In genomic region chr1:156003201-156003935, GRCm38 (mm10) we compare ENCODE assay signal across 12 mouse cellular contexts. TPM values are rescaled to one million over a fixed set of nuclear protein-coding genes. Genes with fewer than 3 reads are reported as not detected.
DNase-seq lines count a peak whose midpoint lies in the region; ATAC-seq lines count a peak whose summit lies in the region.
"Had no signal": no experiment of that assay in that cellular context is flagged by ENCODE, and none has a peak within 500 bp of the region (broad histone marks: within the 10 kb centered on the region; RNA-seq: fewer than 3 reads in every experiment).

No protein-coding gene starts in this region.

- peaks cover 19% of the 10 kb centered on the region for H3K36me3 ChIP-seq in heart, embryonic 16.5 days (ENCODE audit: control insufficient read depth, insufficient read depth)
- H3K36me3 ChIP-seq in lung, embryonic 16.5 days (ENCODE audit: control insufficient read depth, insufficient read depth, low read length) = peaks cover 21% of the 10 kb centered on the region

- H3K4me1 ChIP-seq in heart, embryonic 16.5 days (ENCODE audit: control insufficient read depth, insufficient read depth, low read length) = peaks cover 4% of the 10 kb centered on the region; the same call in 1 of the 2 replicates
- no peaks in the 10 kb centered on the region for H3K4me1 ChIP-seq in lung, embryonic 16.5 days (replicated peaks; ENCODE audit: control insufficient read depth, insufficient read depth, low read length)
- H3K4me1 ChIP-seq: limb, embryonic 12.5 days; neural tube, embryonic 15.5 days had no signal

- H3K9ac ChIP-seq in heart, embryonic 16.5 days (ENCODE audit: low read length) = no peak overlapping the region
- no peak overlapping the region for H3K9ac ChIP-seq in lung, embryonic 16.5 days (ENCODE audit: low read length)
- H3K9ac ChIP-seq: limb, embryonic 12.5 days; neural tube, embryonic 15.5 days had no signal

- no peak overlapping the region for H3K4me2 ChIP-seq in heart, embryonic 16.5 days (ENCODE audit: low read depth, low read length)
- no peak overlapping the region for H3K4me2 ChIP-seq in lung, embryonic 16.5 days (ENCODE audit: low read depth, low read length)
- H3K4me2 ChIP-seq: limb, embryonic 12.5 days; neural tube, embryonic 15.5 days had no signal

- intact Hi-C loops in heart, postnatal 14 days (cut with DNase I) = no loop called here

- H3K4me3 ChIP-seq in heart, embryonic 16.5 days (ENCODE audit: low read length) = no peak overlapping the region
- no peak overlapping the region for H3K4me3 ChIP-seq in lung, embryonic 16.5 days (ENCODE audit: low read length)
- H3K4me3 ChIP-seq: limb, embryonic 12.5 days; neural tube, embryonic 15.5 days had no signal

- WGBS in heart, embryonic 16.5 days = 58% methylated on average over 7 of the region's 7 CpGs
- 75% methylated on average over 7 of the region's 7 CpGs for WGBS in lung, embryonic 16.5 days

- ATAC-seq in heart, embryonic 16.5 days (replicated peaks; ENCODE audit: extremely low read depth, insufficient read depth, low FRiP score) = peak; percentile 60; the same call in 1 of the 2 replicates
- ATAC-seq in lung, embryonic 16.5 days (ENCODE audit: low read depth) = peak; percentile 76
- ATAC-seq: Patski had no signal

- H3K9me3 ChIP-seq in heart, embryonic 16.5 days (replicated peaks; ENCODE audit: control insufficient read depth, low read length) = no peaks in the 10 kb centered on the region
- no peaks in the 10 kb centered on the region for H3K9me3 ChIP-seq in lung, embryonic 16.5 days (ENCODE audit: control insufficient read depth, low read length)
- H3K9me3 ChIP-seq: limb, embryonic 12.5 days; neural tube, embryonic 15.5 days had no signal

- H3K27ac ChIP-seq in heart, embryonic 16.5 days (ENCODE audit: low read length) = no peak overlapping the region
- H3K27ac ChIP-seq in lung, embryonic 16.5 days (ENCODE audit: low read length) = no peak overlapping the region
- H3K27ac ChIP-seq: limb, embryonic 12.5 days; neural tube, embryonic 15.5 days had no signal

- no peak for DNase-seq in heart, adult 18-20 months
- peak; percentile 33 for DNase-seq in MN1 (ENCODE audit: low spot score)
- peak; percentile 4 to 13 for DNase-seq in heart, postnatal 14 days
- DNase-seq in spleen, postnatal 36 days (ENCODE audit: low spot score in 2 of 2) = no peak
- DNase-seq in spleen, adult 12 weeks (ENCODE audit: low spot score) = no peak
- no peak for DNase-seq in thymus, postnatal 14 days
- DNase-seq: thymus, adult 18-20 months had no signal

- H3K27me3 ChIP-seq in heart, embryonic 16.5 days (ENCODE audit: control insufficient read depth, insufficient read depth, low read length) = no peaks in the 10 kb centered on the region
- no peaks in the 10 kb centered on the region for H3K27me3 ChIP-seq in lung, embryonic 16.5 days (ENCODE audit: control insufficient read depth, insufficient read depth, low read depth, low read length)
- H3K27me3 ChIP-seq: limb, embryonic 12.5 days; neural tube, embryonic 15.5 days; Patski had no signal

RNA-seq across cellular contexts. Expression of gene Cep350, which starts 30.3 kb away (rescaled TPM):
- 5.1 and 6.6 TPM in 2 replicates for polyA plus RNA-seq in heart, embryonic 16.5 days (2015; fragmentation: Nextera tagmentation; extraction: Ambion mirVana)
- total RNA-seq in heart, adult 18-20 months (2021) = 10 to 100 TPM; 36.1 to 39.5 TPM
- 10 to 100 TPM; 37.9 to 40.7 TPM for total RNA-seq in heart, postnatal 14 days (2021)
- polyA plus RNA-seq in lung, embryonic 16.5 days (2015; fragmentation: Nextera tagmentation; extraction: Ambion mirVana) = 8.4 and 9.5 TPM in 2 replicates

RNA-seq across cellular contexts. Expression of gene Tor1aip2, which starts 31.8 kb away (rescaled TPM):
- polyA plus RNA-seq in heart, embryonic 16.5 days (2015; fragmentation: Nextera tagmentation; extraction: Ambion mirVana) = 75.5 and 80.6 TPM in 2 replicates
- 10 to 100 TPM; 39.4 to 42.6 TPM for total RNA-seq in heart, adult 18-20 months (2021)
- 10 to 100 TPM; 49.4 to 50.1 TPM for total RNA-seq in heart, postnatal 14 days (2021)
- polyA plus RNA-seq in lung, embryonic 16.5 days (2015; fragmentation: Nextera tagmentation; extraction: Ambion mirVana) = 102 and 104 TPM in 2 replicates

RNA-seq across cellular contexts. Expression of gene Tor1aip1, which starts 32.9 kb away (rescaled TPM):
- 30.4 and 34.9 TPM in 2 replicates for polyA plus RNA-seq in heart, embryonic 16.5 days (2015; fragmentation: Nextera tagmentation; extraction: Ambion mirVana)
- 10 to 100 TPM; 87.1 to 94.0 TPM for total RNA-seq in heart, adult 18-20 months (2021)
- total RNA-seq in heart, postnatal 14 days (2021) = 10 to 100 TPM; 70.8 to 74.8 TPM
- 36.8 and 37.6 TPM in 2 replicates for polyA plus RNA-seq in lung, embryonic 16.5 days (2015; fragmentation: Nextera tagmentation; extraction: Ambion mirVana)

Comparison
In these comparisons a context has a peak if more than half of its experiments do, and no peak if none do; other contexts are left out.
1. DNase-seq: peak in MN1 (single experiment) and heart, postnatal 14 days (2 of 2); none in heart, adult 18-20 months (0 of 2), spleen, postnatal 36 days (0 of 2), spleen, adult 12 weeks (single experiment) and thymus, postnatal 14 days (single experiment).